Comparison of ENCODE assay signal across 26 mouse cellular contexts in genomic region chr13:31254016-31254415, GRCm38 (mm10).
A peak's percentile ranks its signal among the peaks of the same experiment; 100 is the strongest.
DNase-seq lines count a peak whose midpoint lies in the region; ATAC-seq and TF ChIP-seq lines count a peak whose summit lies in the region.
"Had no signal": no experiment of that assay in that cellular context is flagged by ENCODE, and none has a peak within 500 bp of the region (broad histone marks: within the 10 kb centered on the region; RNA-seq: fewer than 3 reads in every experiment).

No protein-coding gene starts in this region.

- TF ChIP-seq CTCF in lung, embryonic 14.5 days (IDR thresholded peaks at IDR 0.05; ENCODE audit: low read depth), result no peak
- no peak for TF ChIP-seq CTCF in lung, postnatal 0 days (IDR thresholded peaks at IDR 0.05)
- TF ChIP-seq CTCF in layer of hippocampus, adult 2 months (conservative IDR thresholded peaks at IDR 0.05), result no peak

- H3K36me3 ChIP-seq in lung, embryonic 14.5 days (ENCODE audit: insufficient read depth), result no peaks in the 10 kb centered on the region
- H3K36me3 ChIP-seq in lung, postnatal 0 days (ENCODE audit: insufficient read depth, low read length), result no peaks in the 10 kb centered on the region
- H3K36me3 ChIP-seq: embryonic facial prominence, embryonic 13.5 days; embryonic facial prominence, embryonic 15.5 days; forebrain, embryonic 10.5 days; forebrain, embryonic 12.5 days had no signal

- no peaks in the 10 kb centered on the region for H3K27me3 ChIP-seq in lung, embryonic 14.5 days (ENCODE audit: insufficient read depth, low read length)
- no peaks in the 10 kb centered on the region for H3K27me3 ChIP-seq in lung, postnatal 0 days (replicated peaks; ENCODE audit: insufficient read depth, low read length)
- H3K27me3 ChIP-seq: embryonic facial prominence, embryonic 13.5 days; embryonic facial prominence, embryonic 15.5 days; forebrain, embryonic 12.5 days; Patski had no signal

- H3K9me3 ChIP-seq in lung, embryonic 14.5 days (ENCODE audit: low read depth, low read length), result no peaks in the 10 kb centered on the region
- no peaks in the 10 kb centered on the region for H3K9me3 ChIP-seq in lung, postnatal 0 days (ENCODE audit: low read length)
- H3K9me3 ChIP-seq: embryonic facial prominence, embryonic 13.5 days; embryonic facial prominence, embryonic 15.5 days; forebrain, embryonic 10.5 days; forebrain, embryonic 12.5 days had no signal

- no peak overlapping the region for H3K4me2 ChIP-seq in lung, embryonic 14.5 days
- no peak overlapping the region for H3K4me2 ChIP-seq in lung, postnatal 0 days (replicated peaks; ENCODE audit: low read depth, low read length)
- H3K4me2 ChIP-seq: embryonic facial prominence, embryonic 13.5 days; embryonic facial prominence, embryonic 15.5 days; forebrain, embryonic 12.5 days had no signal

- 36% methylated on average over 4 of the region's 4 CpGs for WGBS in lung, embryonic 14.5 days
- WGBS in lung, postnatal 0 days, result 48% methylated on average over 4 of the region's 4 CpGs

- no peak overlapping the region for H3K9ac ChIP-seq in lung, embryonic 14.5 days
- H3K9ac ChIP-seq in lung, postnatal 0 days (replicated peaks; ENCODE audit: low read depth), result no peak overlapping the region
- H3K9ac ChIP-seq: embryonic facial prominence, embryonic 13.5 days; embryonic facial prominence, embryonic 15.5 days; forebrain, embryonic 12.5 days had no signal

- H3K4me1 ChIP-seq in lung, embryonic 14.5 days (ENCODE audit: insufficient read depth), result peaks cover 3% of the 10 kb centered on the region; the same call in 1 of the 2 replicates
- no peaks in the 10 kb centered on the region for H3K4me1 ChIP-seq in lung, postnatal 0 days (ENCODE audit: insufficient read depth, low read depth, low read length)
- H3K4me1 ChIP-seq: forebrain, embryonic 10.5 days; forebrain, embryonic 12.5 days had no signal

- no peak for ATAC-seq in lung, embryonic 14.5 days (ENCODE audit: insufficient read depth)
- no peak for ATAC-seq in lung, postnatal 0 days
- ATAC-seq: activated CD4-positive, CD25-positive, alpha-beta regulatory T cell, adult 4 months; forebrain, embryonic 14.5 days; forebrain, embryonic 16.5 days; Patski had no signal

- no peak overlapping the region for H3K27ac ChIP-seq in lung, embryonic 14.5 days (ENCODE audit: low read depth)
- H3K27ac ChIP-seq in lung, postnatal 0 days (ENCODE audit: low read length), result no peak overlapping the region
- H3K27ac ChIP-seq in layer of hippocampus, adult 2 months, result no peak overlapping the region
- H3K27ac ChIP-seq: embryonic facial prominence, embryonic 13.5 days; embryonic facial prominence, embryonic 15.5 days; forebrain, embryonic 10.5 days; forebrain, embryonic 12.5 days had no signal

- TF ChIP-seq EP300 in lung, postnatal 0 days (IDR thresholded peaks at IDR 0.05), result no peak

- no peak overlapping the region for H3K4me3 ChIP-seq in lung, embryonic 14.5 days (ENCODE audit: low read depth, low read length)
- H3K4me3 ChIP-seq in lung, postnatal 0 days (ENCODE audit: low read depth, low read length), result no peak overlapping the region
- H3K4me3 ChIP-seq in layer of hippocampus, adult 2 months, result no peak overlapping the region
- H3K4me3 ChIP-seq: embryonic facial prominence, embryonic 13.5 days; embryonic facial prominence, embryonic 15.5 days; erythroblast, embryonic 14.5 days; forebrain, embryonic 10.5 days; forebrain, embryonic 12.5 days had no signal

- DNase-seq in lung, embryonic 14.5 days, result peak; percentile 59
- DNase-seq in lung, postnatal 10 days, result no peak
- peak; percentile 13 for DNase-seq in lung, postnatal 0 days (ENCODE audit: low spot score)
- DNase-seq in lung, adult 18-20 months, result no peak
- DNase-seq in NIH3T3 (ENCODE audit: low read depth) (peak; percentile 25), adipocyte (ENCODE audit: low spot score) (peak; percentile 15)
- DNase-seq in layer of hippocampus, adult 2 months (ENCODE audit: low spot score in 2 of 2), result no peak
- DNase-seq: adrenal gland, adult 2 months; adrenal gland, postnatal 10 days; adrenal gland, postnatal 25 days; cerebellum, adult 11 months; cerebellum, adult 18-20 months; cerebellum, adult 8-10 months; cerebellum, adult 9-11 months; cerebellum, postnatal 14 days; cerebellum, postnatal 36 days; embryo, embryonic 11 days had no signal

Comparison
In these comparisons a context has a peak if more than half of its experiments do, and no peak if none do; other contexts are left out.
1. DNase-seq: peak in lung, embryonic 14.5 days (single experiment), lung, postnatal 0 days (single experiment), NIH3T3 (single experiment) and adipocyte (single experiment); none in lung, postnatal 10 days (single experiment), lung, adult 18-20 months (0 of 2) and layer of hippocampus, adult 2 months (0 of 2).